Mouse (Mus musculus): ENCODE results near the gene Emc3. TPM values are rescaled to one million over a fixed set of nuclear protein-coding genes. Genes with fewer than 3 reads are reported as not detected.

The Emc3 gene
- polyA plus RNA-seq, 1 experiment from 2014 or later: 76.5 TPM

DNA sequence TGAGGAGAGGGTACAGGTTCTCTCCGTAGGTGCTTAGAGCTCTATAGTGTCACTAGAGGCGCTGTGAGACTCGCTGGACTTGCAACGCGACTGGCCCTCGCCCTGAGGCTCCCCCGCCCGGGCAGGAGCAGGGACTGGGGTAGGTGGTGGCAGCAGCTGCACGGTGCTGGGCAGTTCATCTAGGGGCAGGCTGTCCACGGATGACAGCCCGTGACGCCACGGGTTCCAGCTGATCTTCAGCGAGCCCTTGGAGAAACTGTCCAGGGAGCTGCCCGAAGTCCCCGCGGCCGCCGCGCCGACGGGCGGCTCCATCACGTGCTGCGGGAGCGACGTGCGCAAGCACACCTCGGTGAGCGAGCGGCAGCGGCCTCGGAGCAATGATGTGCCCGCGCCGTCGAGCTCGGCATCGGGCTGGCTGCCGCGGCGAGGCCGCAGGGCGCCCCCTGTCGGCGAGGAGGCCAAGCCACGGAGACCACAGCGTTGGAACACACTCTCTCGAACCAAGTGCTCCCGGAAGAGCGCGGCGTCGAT, 37.1 kb downstream of the Emc3 start:
- Histone ChIP-seq H3K4me3 (peak overlapping the region; percentile 56), H3K9ac (peak overlapping the region; percentile 78), H3K4me1 (peaks cover 18% of the 10 kb centered on the region), H3K36me3 (peaks cover 38% of the 10 kb centered on the region), H3K4me2 (peak overlapping the region; percentile 79), H3K27ac (replicated peaks) (peak overlapping the region; percentile 64), H3K27me3 (replicated peaks) (peaks cover 46% of the 10 kb centered on the region), H3K9me3 (no peaks in the 10 kb centered on the region)
- WGBS: 1% methylated on average over 54 of the region's 54 CpGs
- peak; percentile 72 for ATAC-seq (ENCODE audit: extremely low read depth, insufficient number of reproducible peaks, low FRiP score, low TSS enrichment)

DNA sequence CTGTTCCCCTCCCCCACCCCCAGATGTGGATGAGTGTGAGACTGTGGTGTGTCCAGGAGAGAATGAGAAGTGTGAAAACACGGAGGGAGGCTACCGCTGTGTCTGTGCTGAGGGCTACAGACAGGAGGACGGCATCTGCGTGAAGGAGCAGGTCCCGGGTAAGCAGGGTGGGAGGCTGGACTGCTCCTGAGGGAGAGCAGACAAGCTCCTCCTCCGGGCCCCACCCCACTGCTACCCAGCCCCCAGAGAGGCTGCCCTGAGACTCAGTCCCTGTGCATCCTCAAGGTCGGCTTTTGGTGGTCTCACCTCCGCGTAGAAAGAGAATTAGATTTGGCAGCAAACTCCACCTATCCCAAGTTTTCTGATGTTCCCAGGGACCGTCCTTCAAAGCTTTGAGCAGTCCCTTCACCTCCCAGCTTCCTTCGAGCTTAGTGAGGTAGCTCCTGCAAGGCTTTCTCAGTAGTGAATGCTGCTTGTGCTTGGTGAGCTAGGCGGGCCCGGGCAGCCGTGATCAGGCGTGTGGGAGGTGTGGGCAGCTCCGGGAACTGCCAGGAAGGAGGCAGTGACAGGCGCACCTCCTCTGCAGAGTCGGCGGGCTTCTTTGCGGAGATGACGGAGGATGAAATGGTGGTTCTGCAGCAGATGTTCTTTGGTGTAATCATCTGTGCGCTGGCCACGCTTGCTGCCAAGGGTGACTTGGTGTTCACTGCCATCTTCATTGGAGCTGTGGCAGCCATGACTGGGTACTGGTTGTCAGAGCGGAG, 39.2 kb downstream of the Emc3 start:
- Histone ChIP-seq H3K9me3 (no peaks in the 10 kb centered on the region), H3K27ac (replicated peaks) (no peak overlapping the region), H3K4me1 (peaks cover 18% of the 10 kb centered on the region), H3K4me3 (no peak overlapping the region), H3K36me3 (peaks cover 53% of the 10 kb centered on the region), H3K9ac (no peak overlapping the region), H3K27me3 (replicated peaks) (peaks cover 33% of the 10 kb centered on the region), H3K4me2 (no peak overlapping the region)
- 64% methylated on average over 24 of the region's 24 CpGs for WGBS
- no peak for ATAC-seq (ENCODE audit: extremely low read depth, insufficient number of reproducible peaks, low FRiP score, low TSS enrichment)

DNA sequence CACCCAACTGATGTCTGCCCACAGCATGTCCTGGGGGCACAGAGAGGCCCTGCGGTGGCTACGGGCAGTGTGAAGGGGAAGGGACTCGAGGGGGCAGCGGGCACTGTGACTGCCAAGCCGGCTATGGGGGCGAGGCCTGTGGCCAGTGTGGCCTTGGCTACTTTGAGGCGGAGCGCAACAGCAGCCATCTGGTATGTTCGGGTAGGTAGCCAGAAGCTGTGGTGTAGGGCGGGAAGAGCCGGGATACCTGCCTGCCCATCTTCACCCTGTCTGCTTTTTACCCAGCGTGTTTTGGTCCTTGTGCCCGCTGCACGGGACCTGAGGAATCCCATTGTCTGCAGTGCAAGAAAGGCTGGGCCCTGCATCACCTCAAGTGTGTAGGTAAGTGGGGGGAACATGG, 42.0 kb downstream of the Emc3 start:
- Histone ChIP-seq H3K4me2 (no peak overlapping the region), H3K4me3 (no peak overlapping the region), H3K36me3 (peaks cover 64% of the 10 kb centered on the region), H3K27ac (replicated peaks) (no peak overlapping the region), H3K4me1 (peaks cover 12% of the 10 kb centered on the region), H3K9ac (no peak overlapping the region), H3K9me3 (no peaks in the 10 kb centered on the region), H3K27me3 (replicated peaks) (0 out of 2 replicates have a peak, but pooled peaks cover 5% of the 10 kb centered on the region)
- WGBS: 91% methylated on average over 14 of the region's 14 CpGs
- no peak for ATAC-seq (ENCODE audit: extremely low read depth, insufficient number of reproducible peaks, low FRiP score, low TSS enrichment)

DNA sequence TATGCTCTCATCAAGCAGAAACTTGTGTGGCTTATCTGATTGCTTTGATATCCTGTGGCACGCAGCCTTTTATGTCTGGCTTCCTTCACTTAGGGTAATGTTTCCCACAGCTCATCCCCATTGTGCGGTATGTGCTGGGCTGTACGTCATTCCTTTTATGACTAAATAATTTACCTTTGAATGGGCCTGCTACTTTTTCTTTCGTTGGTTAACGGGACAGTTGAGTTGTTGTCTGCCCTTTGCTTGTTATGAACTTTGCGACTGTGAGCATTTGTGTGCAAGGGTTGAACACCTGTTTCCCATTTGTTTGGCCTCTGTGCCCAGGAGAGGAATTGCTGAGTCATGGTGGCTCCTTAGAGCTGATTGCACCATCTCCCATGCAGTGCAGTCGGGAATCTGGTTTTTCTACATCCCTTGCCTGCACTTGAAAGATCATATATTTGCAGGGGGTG, 44.3 kb downstream of the Emc3 start:
- Histone ChIP-seq H3K9ac (no peak overlapping the region), H3K4me3 (no peak overlapping the region), H3K27ac (replicated peaks) (no peak overlapping the region), H3K9me3 (no peaks in the 10 kb centered on the region), H3K4me1 (peaks cover 23% of the 10 kb centered on the region), H3K27me3 (replicated peaks) (peaks cover 4% of the 10 kb centered on the region; the same call in 1 of the 2 replicates), H3K4me2 (no peak overlapping the region), H3K36me3 (peaks cover 54% of the 10 kb centered on the region)
- 59% methylated on average over 7 of the region's 7 CpGs for WGBS
- ATAC-seq (ENCODE audit: extremely low read depth, insufficient number of reproducible peaks, low FRiP score, low TSS enrichment): no peak

DNA sequence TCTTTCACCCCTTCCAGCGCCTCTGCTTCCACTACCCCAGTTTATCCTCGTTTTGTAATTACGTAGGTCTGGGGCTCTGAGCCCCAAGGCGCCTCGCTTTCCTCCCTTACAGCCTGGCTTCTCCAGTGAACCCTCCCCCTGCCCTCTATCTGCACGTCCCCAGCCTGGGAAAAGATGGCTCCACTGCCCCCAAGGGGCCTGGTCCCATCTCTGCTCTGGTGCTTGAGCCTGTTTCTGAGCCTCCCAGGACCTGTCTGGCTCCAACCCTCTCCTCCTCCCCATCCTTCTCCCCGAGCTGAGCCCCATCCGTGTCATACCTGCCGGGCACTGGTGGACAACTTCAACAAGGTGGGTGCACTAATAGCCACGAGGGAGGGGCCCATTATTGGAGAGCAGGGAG, 47.7 kb downstream of the Emc3 start:
- 12% methylated on average over 10 of the region's 10 CpGs for WGBS
- Histone ChIP-seq H3K9me3 (no peaks in the 10 kb centered on the region), H3K27ac (replicated peaks) (peak overlapping the region; percentile 91), H3K4me3 (peak overlapping the region; percentile 56), H3K4me1 (peaks cover 45% of the 10 kb centered on the region), H3K4me2 (peak overlapping the region; percentile 82), H3K27me3 (replicated peaks) (peaks cover 27% of the 10 kb centered on the region), H3K36me3 (peaks cover 21% of the 10 kb centered on the region), H3K9ac (peak overlapping the region; percentile 85)
- no peak for ATAC-seq (ENCODE audit: extremely low read depth, insufficient number of reproducible peaks, low FRiP score, low TSS enrichment)

DNA sequence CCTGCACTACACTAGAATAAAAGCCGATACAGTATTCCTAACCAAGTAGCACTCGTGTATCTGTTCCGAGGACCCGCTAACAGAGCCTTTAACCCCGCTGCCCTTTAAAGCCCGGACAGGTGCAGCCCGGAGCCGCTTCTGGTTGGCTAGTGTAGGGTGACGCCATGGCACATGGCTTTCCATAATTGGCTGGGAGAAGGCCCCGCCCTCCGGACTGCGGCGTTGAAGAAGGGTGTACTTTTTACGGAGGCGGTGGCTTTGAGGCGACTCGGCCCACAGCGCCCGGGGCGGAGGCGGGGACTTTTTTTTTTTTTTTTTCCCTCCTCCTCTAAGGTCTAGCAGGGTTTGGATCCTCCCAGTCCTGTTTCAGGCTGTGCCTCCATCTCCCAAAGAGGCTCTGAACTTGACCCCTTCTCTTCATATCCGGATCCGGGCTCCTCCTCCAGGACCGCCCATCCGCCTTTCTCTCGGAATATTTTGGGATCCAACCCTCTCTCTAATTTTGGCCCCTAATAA, 48.3 kb downstream of the Emc3 start, which contains the start of gene Creld1:
Gene Creld1, plus strand, starts transcription at position 198 of the 516 bp plus-strand sequence.
- ATAC-seq (ENCODE audit: extremely low read depth, insufficient number of reproducible peaks, low FRiP score, low TSS enrichment): peak; percentile 94
- no peaks in the 10 kb centered on the region for H3K9me3 ChIP-seq
- peaks cover 15% of the 10 kb centered on the region for H3K36me3 ChIP-seq
- peak within 1 kb of the TSS; percentile 85 for H3K9ac ChIP-seq
- peak within 1 kb of the TSS; percentile 82 for H3K4me2 ChIP-seq
- WGBS: under 1% methylated on average over 26 of the region's 26 CpGs
- peak within 1 kb of the TSS; percentile 91 for H3K27ac ChIP-seq (replicated peaks)
- peaks cover 27% of the 10 kb centered on the region for H3K27me3 ChIP-seq (replicated peaks)
- peaks cover 45% of the 10 kb centered on the region for H3K4me1 ChIP-seq
- H3K4me3 ChIP-seq: peak within 1 kb of the TSS; percentile 56

DNA sequence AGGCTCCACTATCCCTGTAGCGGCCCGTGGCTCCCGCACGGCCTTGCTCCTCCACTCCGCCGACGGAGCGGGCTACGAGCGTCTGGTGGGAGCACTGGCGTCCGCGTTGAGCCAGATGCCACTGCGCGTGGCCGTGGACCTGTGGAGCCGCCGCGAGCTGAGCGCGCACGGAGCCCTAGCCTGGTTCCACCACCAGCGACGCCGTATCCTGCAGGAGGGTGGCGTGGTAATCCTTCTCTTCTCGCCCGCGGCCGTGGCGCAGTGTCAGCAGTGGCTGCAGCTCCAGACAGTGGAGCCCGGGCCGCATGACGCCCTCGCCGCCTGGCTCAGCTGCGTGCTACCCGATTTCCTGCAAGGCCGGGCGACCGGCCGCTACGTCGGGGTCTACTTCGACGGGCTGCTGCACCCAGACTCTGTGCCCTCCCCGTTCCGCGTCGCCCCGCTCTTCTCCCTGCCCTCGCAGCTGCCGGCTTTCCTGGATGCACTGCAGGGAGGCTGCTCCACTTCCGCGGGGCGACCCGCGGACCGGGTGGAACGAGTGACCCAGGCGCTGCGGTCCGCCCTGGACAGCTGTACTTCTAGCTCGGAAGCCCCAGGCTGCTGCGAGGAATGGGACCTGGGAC, 48.9 kb downstream of the Emc3 start:
- H3K27me3 ChIP-seq (replicated peaks): peaks cover 27% of the 10 kb centered on the region
- peak overlapping the region; percentile 91 for H3K27ac ChIP-seq (replicated peaks)
- ATAC-seq (ENCODE audit: extremely low read depth, insufficient number of reproducible peaks, low FRiP score, low TSS enrichment): peak; percentile 15
- H3K4me3 ChIP-seq: peak overlapping the region; percentile 56
- peak overlapping the region; percentile 82 for H3K4me2 ChIP-seq
- peaks cover 11% of the 10 kb centered on the region; the same call in 1 of the 2 replicates for H3K36me3 ChIP-seq
- H3K9ac ChIP-seq: peak overlapping the region; percentile 82
- H3K9me3 ChIP-seq: no peaks in the 10 kb centered on the region
- WGBS: 1% methylated on average over 65 of the region's 65 CpGs
- H3K4me1 ChIP-seq: peaks cover 45% of the 10 kb centered on the region

DNA sequence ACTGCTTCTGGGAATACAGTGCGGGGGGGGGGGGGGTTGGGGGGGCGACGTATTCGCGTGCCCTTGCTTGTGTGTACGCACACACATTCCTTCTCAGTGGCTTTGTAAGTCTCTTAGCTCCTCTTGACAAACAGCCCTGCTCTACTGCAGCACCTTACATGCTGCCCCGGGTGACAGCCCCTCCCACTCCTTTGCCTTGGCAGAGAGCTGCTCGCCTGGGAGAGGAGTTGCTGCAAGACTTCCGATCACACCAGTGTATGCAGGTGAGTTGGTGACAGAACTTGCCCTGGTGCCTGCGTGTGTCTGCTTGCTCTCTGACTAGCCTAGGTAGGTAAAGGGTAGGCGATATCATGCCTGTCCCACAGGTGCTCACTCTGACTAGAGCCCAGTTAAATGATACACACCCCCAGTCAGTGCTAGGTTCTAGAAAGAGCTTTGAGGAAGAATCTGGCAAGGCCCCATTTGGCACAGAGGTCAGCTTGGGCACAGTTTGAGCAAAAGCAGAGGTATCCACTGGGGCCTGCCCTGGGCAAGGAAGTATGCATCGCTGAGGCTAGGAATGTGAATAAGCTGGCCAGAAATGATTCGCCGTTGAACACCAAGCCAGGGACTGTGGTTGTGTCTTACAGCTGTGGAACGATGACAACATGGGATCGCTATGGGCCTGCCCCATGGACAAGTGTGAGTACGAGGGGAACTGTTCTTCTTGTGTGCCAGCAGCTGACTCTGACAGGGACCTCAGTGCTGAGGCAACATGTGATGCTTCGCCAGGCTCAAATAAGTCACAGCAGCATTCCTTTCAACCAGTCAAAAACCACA, 50.7 kb downstream of the Emc3 start:
- H3K4me2 ChIP-seq: no peak overlapping the region
- H3K9me3 ChIP-seq: no peaks in the 10 kb centered on the region
- no peak for ATAC-seq (ENCODE audit: extremely low read depth, insufficient number of reproducible peaks, low FRiP score, low TSS enrichment)
- peaks cover under 1% of the 10 kb centered on the region; the same call in 1 of the 2 replicates for H3K36me3 ChIP-seq
- WGBS: 48% methylated on average over 18 of the region's 18 CpGs
- no peak overlapping the region; the same call in 1 of the 2 replicates for H3K9ac ChIP-seq
- no peak overlapping the region for H3K4me3 ChIP-seq
- H3K4me1 ChIP-seq: peaks cover 42% of the 10 kb centered on the region
- peaks cover 35% of the 10 kb centered on the region for H3K27me3 ChIP-seq (replicated peaks)
- peak overlapping the region; percentile 51 for H3K27ac ChIP-seq (replicated peaks)

DNA sequence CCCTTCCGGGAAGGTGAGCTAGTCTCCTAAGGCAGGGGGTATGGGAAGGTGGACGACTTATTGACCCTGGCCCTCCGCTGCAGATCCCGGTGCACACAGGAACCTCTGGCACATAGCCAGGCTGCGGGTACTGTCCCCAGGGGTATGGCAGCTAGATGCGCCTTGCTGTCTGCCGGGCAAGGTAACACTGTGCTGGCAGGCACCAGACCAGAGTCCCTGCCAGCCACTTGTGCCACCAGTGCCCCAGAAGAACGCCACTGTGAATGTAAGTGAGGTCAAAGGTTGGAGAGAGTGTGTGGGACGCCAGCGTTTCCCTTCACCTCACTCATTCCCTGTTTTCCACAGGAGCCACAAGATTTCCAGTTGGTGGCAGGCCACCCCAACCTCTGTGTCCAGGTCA, 52.5 kb downstream of the Emc3 start:
- peaks cover 31% of the 10 kb centered on the region for H3K4me1 ChIP-seq
- no peak overlapping the region for H3K4me2 ChIP-seq
- no peak for ATAC-seq (ENCODE audit: extremely low read depth, insufficient number of reproducible peaks, low FRiP score, low TSS enrichment)
- H3K9ac ChIP-seq: no peak overlapping the region
- H3K9me3 ChIP-seq: no peaks in the 10 kb centered on the region
- no peaks in the 10 kb centered on the region for H3K36me3 ChIP-seq
- H3K27me3 ChIP-seq (replicated peaks): peaks cover 45% of the 10 kb centered on the region
- no peak overlapping the region for H3K27ac ChIP-seq (replicated peaks)
- 82% methylated on average over 10 of the region's 10 CpGs for WGBS
- H3K4me3 ChIP-seq: no peak overlapping the region

DNA sequence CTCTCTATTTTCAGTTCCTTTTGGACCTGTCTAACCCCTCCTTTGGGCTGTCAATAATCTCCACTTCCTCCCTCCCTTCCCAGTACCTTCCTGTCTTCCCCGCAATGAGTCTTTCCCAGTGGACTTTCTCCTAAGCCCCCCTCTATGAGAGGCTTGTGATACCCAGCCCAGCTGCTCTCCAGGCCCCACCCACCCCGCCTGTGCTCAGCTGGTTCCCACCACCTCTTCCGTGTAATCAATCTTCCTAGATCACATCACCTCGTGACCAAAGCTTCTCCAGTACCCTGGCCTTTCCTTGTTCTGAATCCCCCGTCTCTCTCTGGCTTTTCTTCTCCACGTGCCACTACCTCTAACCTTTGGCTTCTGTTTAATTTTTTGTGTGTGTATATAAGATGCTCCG, 54.1 kb downstream of the Emc3 start:
- WGBS: 39% methylated on average over 7 of the region's 7 CpGs
- Histone ChIP-seq H3K4me1 (peaks cover 24% of the 10 kb centered on the region), H3K27ac (replicated peaks) (no peak overlapping the region), H3K4me2 (no peak overlapping the region), H3K36me3 (no peaks in the 10 kb centered on the region), H3K9me3 (no peaks in the 10 kb centered on the region), H3K9ac (no peak overlapping the region), H3K4me3 (no peak overlapping the region), H3K27me3 (replicated peaks) (peaks cover 49% of the 10 kb centered on the region)
- no peak for ATAC-seq (ENCODE audit: extremely low read depth, insufficient number of reproducible peaks, low FRiP score, low TSS enrichment)

DNA sequence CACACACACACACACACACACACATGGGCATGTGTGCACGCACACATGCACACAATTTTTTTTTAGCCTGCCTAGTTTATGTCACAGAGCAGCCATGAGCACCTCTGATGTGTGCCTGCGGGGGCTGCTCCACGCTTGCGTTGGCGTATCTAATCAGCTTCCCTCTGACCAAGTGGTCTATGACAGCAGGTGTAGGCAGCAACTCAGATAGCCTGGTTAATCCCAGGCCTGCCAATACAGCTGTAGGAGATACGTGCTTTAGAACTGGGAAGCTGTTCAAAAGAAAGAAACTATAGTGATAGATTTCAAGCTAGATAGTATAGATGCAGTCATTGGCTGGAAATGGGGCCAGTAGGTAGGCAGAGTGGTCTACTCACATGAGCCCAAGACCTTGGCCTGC, 57.7 kb downstream of the Emc3 start:
- ATAC-seq (ENCODE audit: extremely low read depth, insufficient number of reproducible peaks, low FRiP score, low TSS enrichment): no peak
- Histone ChIP-seq H3K27ac (replicated peaks) (no peak overlapping the region), H3K27me3 (replicated peaks) (peaks cover 57% of the 10 kb centered on the region), H3K36me3 (no peaks in the 10 kb centered on the region), H3K4me3 (no peak overlapping the region), H3K4me1 (peaks cover 28% of the 10 kb centered on the region), H3K4me2 (no peak overlapping the region), H3K9ac (no peak overlapping the region), H3K9me3 (no peaks in the 10 kb centered on the region)
- 59% methylated on average over 6 of the region's 6 CpGs for WGBS

Measured in heart, embryonic 13.5 days (tissue).